Mouse (Mus musculus): ENCODE measurements around the gene Ssr2.
A peak's percentile ranks its signal among the peaks of the same experiment; 100 is the strongest.

The Ssr2 gene

GRCm38 (mm10) chr3:88542486-88542885 lies 33.2 kb upstream of the Ssr2 start:
- no peak for DNase-seq

- DNase-seq, result no peak
Observed at GRCm38 (mm10) chr3:88543174-88543573, 32.5 kb upstream of the Ssr2 start.

GRCm38 (mm10) chr3:88543651-88544410 lies 31.8 kb upstream of the Ssr2 start:
- no peak for DNase-seq

GRCm38 (mm10) chr3:88544514-88544913 lies 31.2 kb upstream of the Ssr2 start:
- DNase-seq, result no peak

- DNase-seq, result no peak
Observed at GRCm38 (mm10) chr3:88544955-88545591, 30.6 kb upstream of the Ssr2 start.

- no peak for DNase-seq
Observed at GRCm38 (mm10) chr3:88546674-88547418, 28.8 kb upstream of the Ssr2 start.

GRCm38 (mm10) chr3:88548180-88548917 lies 27.3 kb upstream of the Ssr2 start, which contains the start of gene Rab25:
Gene Rab25, minus strand, starts transcription at chr3:88548300.
- DNase-seq, result no peak

- DNase-seq, result no peak
Observed at GRCm38 (mm10) chr3:88551586-88551985, 24.1 kb upstream of the Ssr2 start.

- DNase-seq, result no peak
Observed at GRCm38 (mm10) chr3:88552082-88552645, 23.5 kb upstream of the Ssr2 start.

- peak; percentile 97 for DNase-seq
Observed at GRCm38 (mm10) chr3:88552676-88553524, 22.8 kb upstream of the Ssr2 start, which contains the start of gene Lamtor2. Gene Lamtor2, minus strand, starts transcription at chr3:88553074.

GRCm38 (mm10) chr3:88553525-88553879 lies 22.2 kb upstream of the Ssr2 start, which contains the start of gene Ubqln4:
Gene Ubqln4, plus strand, starts transcription at chr3:88553758.
- peak; percentile 88 for DNase-seq

- peak; percentile 75 for DNase-seq
Observed at GRCm38 (mm10) chr3:88553880-88554586, 21.6 kb upstream of the Ssr2 start.

- DNase-seq, result no peak
Observed at GRCm38 (mm10) chr3:88555069-88555605, 20.5 kb upstream of the Ssr2 start.

GRCm38 (mm10) chr3:88555731-88556130 lies 19.9 kb upstream of the Ssr2 start:
- no peak for DNase-seq

- no peak for DNase-seq
Observed at GRCm38 (mm10) chr3:88556616-88557015, 19.1 kb upstream of the Ssr2 start.

GRCm38 (mm10) chr3:88559596-88559995 lies 16.1 kb upstream of the Ssr2 start:
- no peak for DNase-seq

GRCm38 (mm10) chr3:88561989-88562388 lies 13.7 kb upstream of the Ssr2 start:
- DNase-seq, result no peak

GRCm38 (mm10) chr3:88563442-88563841 lies 12.2 kb upstream of the Ssr2 start:
- DNase-seq, result no peak

GRCm38 (mm10) chr3:88563966-88564365 lies 11.7 kb upstream of the Ssr2 start:
- no peak for DNase-seq

GRCm38 (mm10) chr3:88566116-88566515 lies 9.6 kb upstream of the Ssr2 start:
- no peak for DNase-seq

All from right cerebral cortex, postnatal 4 days (tissue).